Mouse (Mus musculus) olfactory bulb, adult 2 months (tissue): Measurements from ENCODE around the gene Cyp2b19. TPM values are rescaled to one million over a fixed set of nuclear protein-coding genes. Genes with fewer than 3 reads are reported as not detected.
"Not testable (repeated sequence)": the region's sequence is repeated elsewhere in the genome, so short reads cannot be mapped to it uniquely, and the experiment has no call there.

ENCODE experiments used
- H3K27ac ChIP-seq: fragments of 200-500 bp; 2 replicates; pipeline ENCODE4 v1.5.1; 2012; ENCODE audit warnings: low read depth, low read length; ENCODE audit not compliant: insufficient read depth
- H3K4me1 ChIP-seq: fragments of 200-500 bp; 2 replicates; pipeline ENCODE4 v1.6.1; 2012; ENCODE audit warnings: low read length; ENCODE audit not compliant: control insufficient read depth, insufficient read depth
- H3K4me3 ChIP-seq: fragments of 200-500 bp; 2 replicates; pipeline ENCODE4 v1.5.1; 2012; ENCODE audit warnings: mild to moderate bottlenecking, low read depth, low read length, moderate library complexity; ENCODE audit not compliant: insufficient read depth
- CTCF ChIP-seq: fragments of 200-500 bp; IDR thresholded peaks from 2 replicates; pipeline ENCODE4 v1.5.1; 2012; ENCODE audit warnings: low read depth, mild to moderate bottlenecking, low read length, moderate library complexity; ENCODE audit not compliant: insufficient read depth
- POLR2A ChIP-seq: fragments of 200-500 bp; IDR thresholded peaks from 2 replicates; pipeline ENCODE4 v1.6.1; 2012; ENCODE audit warnings: mild to moderate bottlenecking, low read depth, low read length, moderate library complexity; ENCODE audit not compliant: insufficient read depth
- WGBS: fragments of 180-500 bp; shearing (Covaris S2); methylation state at CpG from one replicate; pipeline ENCODE4 v1.1.7; 2018; 5-methylcytosine and 5-hydroxymethylcytosine counted together
- polyA plus RNA-seq: library from polyadenylated mRNA; stranded (reverse); fragments of >200 nt; gene quantifications from 2 replicates; pipeline ENCODE4 v1.2.4, GENCODE M21; 2012; ENCODE audit warnings: low replicate concordance; ENCODE audit not compliant: missing spikeins, insufficient read depth, insufficient read length

Gene Cyp2b19
- polyA plus RNA-seq, 1 experiment = not detected

GRCm38 (mm10) chr7:26778474-26778873 is 21.5 kb downstream of the Cyp2b19 start:
- Histone ChIP-seq H3K27ac (no peak overlapping the region), H3K4me1 (no peaks in the 10 kb centered on the region), H3K4me3 (no peak overlapping the region)
- no peak for TF ChIP-seq CTCF
- no peak for TF ChIP-seq POLR2A
- WGBS = 30% methylated on average over 6 of the region's 6 CpGs

- TF ChIP-seq POLR2A (no peak), CTCF (no peak)
- H3K4me3 ChIP-seq = no peak overlapping the region
- no peaks in the 10 kb centered on the region for H3K4me1 ChIP-seq
- no peak overlapping the region for H3K27ac ChIP-seq
- 76% methylated on average over 5 of the region's 5 CpGs for WGBS
Observed at GRCm38 (mm10) chr7:26779799-26780416, 23.0 kb downstream of the Cyp2b19 start.

GRCm38 (mm10) chr7:26780510-26780909 is 23.6 kb downstream of the Cyp2b19 start:
- H3K4me3 ChIP-seq = no peak overlapping the region
- 5% methylated on average over 11 of the region's 11 CpGs for WGBS
- TF ChIP-seq POLR2A (no peak), CTCF (no peak)
- no peaks in the 10 kb centered on the region for H3K4me1 ChIP-seq
- no peak overlapping the region for H3K27ac ChIP-seq

- TF ChIP-seq POLR2A (no peak), CTCF (no peak)
- no peaks in the 10 kb centered on the region for H3K4me1 ChIP-seq
- no peak overlapping the region for H3K4me3 ChIP-seq
- no peak overlapping the region for H3K27ac ChIP-seq
- 13% methylated on average over 8 of the region's 8 CpGs for WGBS
Observed at GRCm38 (mm10) chr7:26780998-26781766, 24.2 kb downstream of the Cyp2b19 start.

- 31% methylated on average over 3 of the region's 8 CpGs for WGBS
- Histone ChIP-seq H3K4me3 (no peak overlapping the region), H3K27ac (no peak overlapping the region), H3K4me1 (no peaks in the 10 kb centered on the region)
- no peak for TF ChIP-seq POLR2A
- TF ChIP-seq CTCF = no peak
Observed at GRCm38 (mm10) chr7:26781767-26782131, 24.8 kb downstream of the Cyp2b19 start.

- 58% methylated on average over 5 of the region's 5 CpGs for WGBS
- TF ChIP-seq POLR2A (no peak), CTCF (no peak)
- Histone ChIP-seq H3K27ac (no peak overlapping the region), H3K4me1 (no peaks in the 10 kb centered on the region), H3K4me3 (no peak overlapping the region)
Observed at GRCm38 (mm10) chr7:26783163-26783562, 26.2 kb downstream of the Cyp2b19 start.

- not testable (repeated sequence) for H3K4me1 ChIP-seq, H3K4me3 ChIP-seq, H3K27ac ChIP-seq
- WGBS = 25% methylated on average over 1 of the region's 1 CpGs
Observed at GRCm38 (mm10) chr7:26786013-26786412, 29.1 kb downstream of the Cyp2b19 start.

- 81% methylated on average over 6 of the region's 6 CpGs for WGBS
- TF ChIP-seq CTCF (no peak), POLR2A (no peak)
- Histone ChIP-seq H3K4me1 (no peaks in the 10 kb centered on the region), H3K4me3 (no peak overlapping the region), H3K27ac (no peak overlapping the region)
Observed at GRCm38 (mm10) chr7:26789984-26790383, 33.0 kb downstream of the Cyp2b19 start.

- TF ChIP-seq POLR2A (no peak), CTCF (no peak)
- Histone ChIP-seq H3K4me1 (no peaks in the 10 kb centered on the region), H3K27ac (no peak overlapping the region), H3K4me3 (no peak overlapping the region)
Observed at GRCm38 (mm10) chr7:26800104-26800503, 43.2 kb downstream of the Cyp2b19 start.
